Mouse (Mus musculus) left cerebral cortex, adult 8-10 months (tissue): Measurements from ENCODE around the gene Bax. TPM values are rescaled to one million over a fixed set of nuclear protein-coding genes. Genes with fewer than 3 reads are reported as not detected.

Experiments used
- DNase-seq, 2 experiments: peaks; one replicate each; pipeline ENCODE4 v3.0.0; 2022; ENCODE audit warnings: low spot score in 2 of 2
- total RNA-seq, 4 experiments: library from RNA; stranded (reverse); gene quantifications; 2 replicates each; pipeline ENCODE4 v1.2.4; 2022

The Bax gene
- total RNA-seq, 4 experiments from 2014 or later: 57.8 to 78.7 (median 67.0) TPM

DNA sequence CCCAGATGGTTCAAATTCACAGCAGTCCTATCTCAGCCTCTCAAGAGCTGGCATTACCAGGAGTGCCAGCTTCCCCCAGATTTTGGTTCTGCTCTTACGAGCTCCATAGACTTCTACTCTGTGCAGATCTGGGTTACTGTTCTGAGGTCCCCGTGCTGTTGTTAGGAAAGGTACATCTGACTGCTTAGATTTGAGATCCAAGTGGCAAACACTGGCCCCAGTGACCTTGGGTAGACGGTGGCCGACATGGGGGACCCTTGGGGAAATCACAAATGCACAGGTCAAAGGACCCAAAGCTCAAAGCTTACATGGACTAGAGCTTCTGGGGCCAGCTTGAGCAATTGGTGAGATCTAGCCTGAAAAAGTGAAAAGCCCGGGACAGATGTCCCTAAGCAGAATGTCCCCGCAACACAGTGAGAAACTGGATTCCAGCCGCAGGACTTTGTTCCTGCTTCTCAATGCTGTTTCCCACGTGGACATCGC, 9.9 kb downstream of the Bax start:
- DNase-seq: no peak

DNA sequence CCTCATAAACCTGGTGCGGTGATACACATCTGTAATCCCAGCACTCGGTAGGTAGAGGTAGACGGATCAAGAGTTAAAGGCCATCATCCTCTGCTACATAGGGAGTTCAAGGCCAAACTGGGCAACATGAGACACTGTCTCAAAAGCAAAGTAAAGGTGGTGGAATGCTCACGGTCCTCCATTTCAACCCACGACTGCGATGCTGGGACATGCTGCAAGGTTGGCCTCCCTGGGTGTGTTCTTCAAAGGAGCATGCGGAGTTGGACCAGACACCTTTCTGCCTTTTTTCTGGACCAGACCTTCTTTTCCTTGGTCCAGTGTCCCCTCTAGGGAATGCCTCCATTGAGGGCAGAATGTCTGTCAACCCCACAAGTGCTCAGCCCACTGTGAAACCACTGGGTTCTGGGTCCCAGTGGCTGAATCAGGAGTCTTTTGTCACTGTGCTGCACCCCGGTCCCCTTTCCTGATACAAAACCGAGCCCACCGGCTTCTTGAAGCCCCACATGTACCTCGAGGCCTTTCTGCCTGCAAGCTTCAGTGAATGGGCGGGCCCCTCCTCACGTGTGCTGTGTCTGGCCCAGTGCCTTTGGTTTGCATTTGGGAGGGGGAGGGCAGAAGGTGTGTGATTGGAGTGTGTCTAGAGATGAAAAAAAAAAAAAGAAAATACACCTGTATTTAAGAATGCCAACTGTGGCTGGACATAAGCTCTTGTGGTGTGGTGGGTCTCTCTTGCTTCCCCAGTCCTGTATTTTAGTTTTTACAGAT, 10.6 kb downstream of the Bax start:
- DNase-seq: no peak

GRCm38 (mm10) chr7:45454971-45455370, 11.7 kb downstream of the Bax start:
- DNase-seq: no peak

DNA sequence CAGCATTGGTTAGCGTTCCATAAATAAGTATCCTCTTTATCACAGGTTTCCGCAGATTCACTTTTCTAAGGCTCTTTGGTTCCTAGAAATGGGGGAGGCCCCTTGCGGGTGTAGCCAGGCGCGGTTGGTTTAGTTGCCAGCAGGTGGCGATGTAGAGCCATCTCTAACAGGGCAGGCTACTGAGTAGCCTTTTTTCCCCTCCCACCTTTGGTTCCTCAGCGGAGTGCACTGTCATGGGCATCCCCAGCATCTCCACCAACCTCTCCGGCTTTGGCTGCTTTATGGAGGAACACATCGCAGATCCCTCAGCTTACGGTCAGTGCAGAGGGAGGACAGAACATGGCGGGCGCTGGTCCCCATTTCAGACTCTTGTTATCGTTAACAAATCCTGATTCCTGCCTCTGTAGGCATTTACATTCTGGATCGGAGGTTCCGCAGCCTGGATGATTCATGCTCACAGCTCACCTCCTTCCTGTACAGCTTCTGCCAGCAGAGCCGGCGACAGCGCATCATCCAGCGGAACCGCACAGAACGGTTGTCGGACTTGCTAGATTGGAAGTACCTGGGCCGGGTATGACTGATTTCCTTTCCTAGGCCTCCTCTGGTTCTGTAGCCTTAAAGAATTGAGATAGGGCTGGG, 15.2 kb downstream of the Bax start:
- DNase-seq: peak; percentile 72 to 81

- DNase-seq: no peak
These were observed 16.7 kb downstream of the Bax start for GRCm38 (mm10) chr7:45449974-45450373.

DNA sequence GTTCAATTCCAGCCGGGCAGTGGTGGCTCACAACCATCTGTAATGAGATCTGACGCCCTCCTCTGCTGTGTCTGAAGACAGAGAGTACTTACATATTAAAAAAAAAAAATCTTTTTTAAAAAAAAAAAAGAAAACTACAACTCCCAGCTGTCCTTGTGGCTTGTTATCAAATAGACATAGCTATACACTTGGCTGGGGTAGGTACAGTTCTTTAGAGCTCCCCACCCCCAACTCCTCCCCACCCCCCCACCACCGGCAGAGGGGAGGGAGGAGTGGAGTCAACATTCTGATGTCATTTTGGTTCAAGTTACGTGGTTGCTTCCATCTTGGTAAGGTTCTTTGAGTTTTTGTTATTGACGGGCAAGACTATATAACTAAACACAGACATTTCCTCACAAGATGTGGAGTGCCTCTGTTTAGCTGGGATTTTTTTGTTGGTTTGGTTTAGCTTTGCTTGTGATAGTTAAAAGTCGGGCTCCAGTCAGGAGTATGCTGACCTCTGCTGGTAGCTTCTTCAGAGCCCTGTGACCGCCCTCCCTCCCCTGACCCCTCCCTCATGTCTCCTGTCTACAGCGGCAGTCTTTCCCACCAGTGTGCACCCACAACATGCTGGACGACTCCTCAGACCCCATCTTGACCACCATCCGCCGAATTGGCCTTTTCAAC, 19.2 kb downstream of the Bax start:
- DNase-seq: no peak

DNA sequence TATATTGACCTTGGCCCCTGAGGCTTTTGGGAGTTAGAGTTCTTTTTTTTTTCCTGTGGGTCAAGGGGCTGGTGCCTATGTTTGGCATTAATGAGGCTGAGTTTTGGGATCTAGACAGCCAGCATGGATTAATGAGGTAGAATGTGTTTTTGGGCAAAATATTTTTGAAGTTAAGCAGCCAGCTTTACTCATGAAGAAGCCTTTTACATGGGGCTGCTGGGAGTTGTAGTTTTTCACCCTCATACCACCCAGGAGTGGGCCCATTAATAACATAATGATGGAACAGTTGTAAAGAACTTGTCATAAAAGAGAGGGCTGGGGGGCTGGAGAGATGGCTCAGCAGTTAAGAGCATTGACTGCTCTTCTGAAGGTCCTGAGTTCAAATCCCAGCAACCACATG, 20.1 kb downstream of the Bax start:
- DNase-seq: no peak

- no peak for DNase-seq
These were observed 22.9 kb downstream of the Bax start for GRCm38 (mm10) chr7:45443526-45444420.

DNA sequence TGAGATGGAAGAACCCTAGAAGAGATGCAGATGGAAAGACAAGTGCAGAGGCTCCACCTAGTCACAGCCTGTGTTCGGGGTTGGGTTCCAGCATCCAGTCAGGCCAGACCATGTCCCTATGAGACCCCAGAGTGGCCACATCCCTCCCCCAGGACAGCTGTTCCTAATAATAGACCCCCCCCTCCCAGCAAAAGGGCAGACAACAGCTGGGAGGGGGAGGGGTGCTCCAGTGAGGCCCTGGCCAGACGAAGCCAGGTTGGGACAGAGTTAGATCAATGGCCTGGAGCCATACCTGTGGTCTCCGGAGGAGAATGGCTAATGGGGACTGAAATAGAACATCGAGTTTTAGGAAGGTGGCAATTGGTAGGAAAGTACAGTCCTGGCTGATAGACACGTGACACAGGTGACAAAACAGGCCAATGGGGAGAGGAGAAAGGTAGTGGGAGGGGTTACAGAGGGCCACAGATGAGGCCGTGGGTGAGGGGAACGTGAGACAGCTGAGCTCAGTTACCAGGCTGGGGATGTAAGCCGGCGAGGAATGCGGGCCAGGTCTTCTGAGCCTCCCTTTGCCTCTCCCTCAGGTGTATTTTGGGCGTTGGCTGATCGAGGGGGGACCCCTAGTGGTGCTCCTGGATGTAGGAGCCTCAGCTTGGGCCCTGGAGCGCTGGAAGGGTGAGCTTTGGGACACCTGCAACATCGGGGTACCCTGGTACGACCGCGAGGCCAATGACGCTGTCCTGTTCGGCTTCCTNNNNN, 29.0 kb downstream of the Bax start, which contains the start of gene Ruvbl2:
Gene Ruvbl2 (minus strand): TSS at position 576 of the 756 bp plus-strand sequence.
- no peak for DNase-seq

DNA sequence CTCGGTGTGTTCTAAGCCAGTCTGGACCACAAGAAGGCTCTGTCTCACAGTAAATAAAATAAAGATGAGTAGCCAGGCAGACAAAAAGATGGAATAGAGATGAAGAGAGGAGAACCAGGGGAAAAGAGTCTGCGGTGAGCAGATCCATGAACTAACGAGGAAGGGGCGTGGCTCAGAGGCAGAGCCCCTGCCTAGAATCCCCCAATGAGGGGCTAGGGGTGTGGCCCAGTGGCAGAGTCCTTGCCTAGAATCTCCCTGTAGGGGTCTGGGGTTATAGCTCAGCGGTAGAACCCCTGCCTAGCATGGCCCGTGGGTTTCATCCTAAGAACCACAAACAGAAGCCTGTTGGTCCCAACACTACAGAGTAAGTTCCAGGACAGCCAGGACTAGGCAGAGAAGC, 29.7 kb downstream of the Bax start:
- DNase-seq: no peak

DNA sequence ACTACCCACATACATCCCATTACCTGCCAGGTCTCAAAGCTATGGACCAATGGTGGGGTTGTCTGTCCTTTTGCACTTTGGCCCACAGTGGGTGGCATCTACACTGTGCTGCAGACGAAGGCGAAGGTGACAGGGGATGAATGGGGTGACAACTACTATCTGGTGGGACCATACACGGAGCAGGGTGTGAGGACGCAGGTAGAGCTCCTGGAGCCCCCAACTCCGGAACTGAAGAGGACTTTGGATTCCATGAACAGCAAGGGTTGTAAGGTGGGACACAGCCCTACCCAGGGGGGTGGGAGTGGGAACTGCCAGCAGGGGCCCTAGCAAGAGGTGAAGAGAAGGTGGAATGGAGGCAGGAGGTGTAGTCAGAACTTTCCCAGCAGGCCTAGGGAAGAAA, 30.3 kb downstream of the Bax start:
- DNase-seq: no peak

GRCm38 (mm10) chr7:45435038-45435437, 31.7 kb downstream of the Bax start:
- DNase-seq: no peak

- peak; percentile 99 to 100 for DNase-seq
These were observed 32.3 kb downstream of the Bax start, which contains the start of gene Gys1 for GRCm38 (mm10) chr7:45434203-45435015. TSS of gene Gys1 (plus strand) at chr7:45434844.

DNA sequence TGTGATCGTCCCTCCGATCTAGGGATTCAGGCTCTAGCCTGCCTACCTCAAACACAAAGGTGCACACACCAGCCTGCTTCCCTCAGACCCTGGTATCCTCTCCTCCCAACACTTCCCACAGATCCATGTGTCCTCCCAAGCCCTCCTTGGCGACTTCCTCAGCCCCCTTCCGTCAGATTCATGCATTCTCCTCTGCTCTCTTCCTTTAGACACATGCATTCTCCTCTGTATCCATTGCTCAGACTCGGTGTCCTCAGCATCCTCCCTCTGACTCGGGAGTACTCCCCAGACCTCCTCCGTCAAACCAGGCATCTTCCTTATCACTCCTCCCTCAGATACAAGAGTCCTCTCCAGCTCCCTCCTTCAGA, 32.9 kb downstream of the Bax start:
- no peak for DNase-seq

GRCm38 (mm10) chr7:45426556-45426955, 40.1 kb downstream of the Bax start:
- DNase-seq: no peak

DNA sequence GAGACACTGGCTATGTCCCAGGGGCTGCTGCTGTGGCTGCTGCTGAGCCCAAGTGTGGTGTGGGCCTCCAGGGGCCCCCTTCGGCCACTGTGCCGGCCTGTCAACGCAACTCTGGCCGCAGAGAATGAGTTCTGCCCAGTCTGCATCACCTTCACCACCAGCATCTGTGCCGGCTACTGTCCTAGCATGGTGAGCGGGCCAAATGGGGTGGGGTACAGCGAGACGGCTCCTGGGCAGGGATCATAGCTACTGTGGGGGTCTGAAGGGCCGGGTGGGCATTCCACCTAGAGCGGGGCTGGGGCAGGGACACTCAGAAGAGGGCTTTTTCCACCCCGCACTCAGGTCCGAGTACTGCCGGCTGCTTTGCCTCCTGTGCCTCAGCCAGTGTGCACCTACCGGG, 45.5 kb downstream of the Bax start:
- DNase-seq: no peak

- DNase-seq: no peak
These were observed 46.1 kb downstream of the Bax start, which contains the start of gene Lhb for GRCm38 (mm10) chr7:45420615-45420919. TSS of gene Lhb (plus strand) at chr7:45420820.

- DNase-seq: no peak
These were observed 46.7 kb downstream of the Bax start for GRCm38 (mm10) chr7:45419859-45420614.

GRCm38 (mm10) chr7:45417962-45418492, 48.7 kb downstream of the Bax start:
- no peak for DNase-seq
